Mouse (Mus musculus) liver, adult 2 months (tissue): Measurements from ENCODE around the gene Atp6v1g2.
A peak's percentile ranks its signal among the peaks of the same experiment; 100 is the strongest.

Experiments used
- CTCF ChIP-seq: fragments of 200-500 bp; IDR thresholded peaks from 2 replicates; pipeline ENCODE4 v1.5.1; 2011; ENCODE audit warnings: low read depth, low read length, control low read depth
- POLR2A ChIP-seq: fragments of 200-500 bp; IDR thresholded peaks from 2 replicates; pipeline ENCODE4 v1.6.1; 2011; ENCODE audit warnings: low read length, control low read depth; ENCODE audit not compliant: insufficient read depth; ENCODE audit errors: extremely low read depth

GRCm38 (mm10) chr17:35274770-35275169, 41.3 kb downstream of the Atp6v1g2 start:
- no peak for TF ChIP-seq POLR2A
- TF ChIP-seq CTCF = peak; percentile 95
